Comparison of ENCODE assay signal across 8 mouse cellular contexts in genomic region chr14:34548391-34549001, GRCm38 (mm10). TPM values are rescaled to one million over a fixed set of nuclear protein-coding genes. Genes with fewer than 3 reads are reported as not detected.
DNase-seq lines count a peak whose midpoint lies in the region; ATAC-seq lines count a peak whose summit lies in the region.

No protein-coding gene starts in this region.

- no peaks in the 10 kb centered on the region for H3K36me3 ChIP-seq in embryonic facial prominence, embryonic 13.5 days
- H3K36me3 ChIP-seq in heart, embryonic 13.5 days = peaks cover 63% of the 10 kb centered on the region
- no peaks in the 10 kb centered on the region for H3K36me3 ChIP-seq in kidney, embryonic 15.5 days
- H3K36me3 ChIP-seq in liver, embryonic 13.5 days = no peaks in the 10 kb centered on the region

- H3K27me3 ChIP-seq in embryonic facial prominence, embryonic 13.5 days = 0 out of 2 replicates have a peak, but pooled peaks cover 6% of the 10 kb centered on the region
- no peaks in the 10 kb centered on the region; the same call in 1 of the 2 replicates for H3K27me3 ChIP-seq in heart, embryonic 13.5 days (replicated peaks)
- peaks cover 30% of the 10 kb centered on the region for H3K27me3 ChIP-seq in kidney, embryonic 15.5 days
- H3K27me3 ChIP-seq in liver, embryonic 13.5 days = peaks cover 64% of the 10 kb centered on the region

- DNase-seq in A20 (ENCODE audit: low read depth, low spot score) = peak; percentile 68
- DNase-seq in adrenal gland, postnatal 10 days = peak; percentile 77
- peak; percentile 3 for DNase-seq in liver, embryonic 13.5 days
- peak; percentile 77 for DNase-seq in neural tube, embryonic 10.5 days (ENCODE audit: extremely low spot score, low spot score)
- peak; percentile 57 for DNase-seq in urinary bladder, adult 2 months (ENCODE audit: low spot score)

- H3K4me2 ChIP-seq in embryonic facial prominence, embryonic 13.5 days = peak overlapping the region; percentile 84
- peak overlapping the region; percentile 87 for H3K4me2 ChIP-seq in heart, embryonic 13.5 days
- peak overlapping the region; percentile 89 for H3K4me2 ChIP-seq in kidney, embryonic 15.5 days
- H3K4me2 ChIP-seq in liver, embryonic 13.5 days = peak overlapping the region; percentile 90

- peak; percentile 75 for ATAC-seq in embryonic facial prominence, embryonic 13.5 days (ENCODE audit: insufficient number of reproducible peaks, insufficient read depth, low FRiP score, low TSS enrichment, low read depth)
- no peak for ATAC-seq in heart, embryonic 13.5 days (ENCODE audit: extremely low read depth, insufficient number of reproducible peaks, low FRiP score, low TSS enrichment)
- ATAC-seq in kidney, embryonic 15.5 days (replicated peaks; ENCODE audit: low FRiP score) = peak; percentile 66
- ATAC-seq in liver, embryonic 13.5 days (ENCODE audit: low read depth) = peak; percentile 10; the same call in 1 of the 2 replicates

- H3K27ac ChIP-seq in embryonic facial prominence, embryonic 13.5 days = peak overlapping the region; percentile 90
- peak overlapping the region; percentile 90 for H3K27ac ChIP-seq in heart, embryonic 13.5 days (replicated peaks)
- peak overlapping the region; percentile 76 for H3K27ac ChIP-seq in kidney, embryonic 15.5 days
- no peak overlapping the region for H3K27ac ChIP-seq in liver, embryonic 13.5 days

- peak overlapping the region; percentile 89 for H3K9ac ChIP-seq in embryonic facial prominence, embryonic 13.5 days
- peak overlapping the region; percentile 87 for H3K9ac ChIP-seq in heart, embryonic 13.5 days
- peak overlapping the region; percentile 75 for H3K9ac ChIP-seq in kidney, embryonic 15.5 days
- peak overlapping the region; percentile 71 for H3K9ac ChIP-seq in liver, embryonic 13.5 days

- 1% methylated on average over 27 of the region's 27 CpGs for whole genome bisulfite sequencing in embryonic facial prominence, embryonic 13.5 days
- 2% methylated on average over 27 of the region's 27 CpGs for WGBS in heart, embryonic 13.5 days
- under 1% methylated on average over 26 of the region's 27 CpGs for WGBS in kidney, embryonic 15.5 days
- WGBS in liver, embryonic 13.5 days (ENCODE audit: insufficient replicate concordance) = 2% methylated on average over 27 of the region's 27 CpGs

- no peaks in the 10 kb centered on the region for H3K4me1 ChIP-seq in embryonic facial prominence, embryonic 13.5 days
- H3K4me1 ChIP-seq in heart, embryonic 13.5 days = peaks cover 86% of the 10 kb centered on the region
- H3K4me1 ChIP-seq in kidney, embryonic 15.5 days = peaks cover 26% of the 10 kb centered on the region
- peaks cover 11% of the 10 kb centered on the region for H3K4me1 ChIP-seq in liver, embryonic 13.5 days (replicated peaks)

- no peaks in the 10 kb centered on the region for H3K9me3 ChIP-seq in embryonic facial prominence, embryonic 13.5 days
- H3K9me3 ChIP-seq in heart, embryonic 13.5 days = no peaks in the 10 kb centered on the region
- no peaks in the 10 kb centered on the region for H3K9me3 ChIP-seq in kidney, embryonic 15.5 days (replicated peaks)
- H3K9me3 ChIP-seq in liver, embryonic 13.5 days (replicated peaks) = no peaks in the 10 kb centered on the region

- H3K4me3 ChIP-seq in embryonic facial prominence, embryonic 13.5 days = peak overlapping the region; percentile 76
- peak overlapping the region; percentile 65 for H3K4me3 ChIP-seq in heart, embryonic 13.5 days
- H3K4me3 ChIP-seq in kidney, embryonic 15.5 days (replicated peaks) = peak overlapping the region; percentile 70
- peak overlapping the region; percentile 67 for H3K4me3 ChIP-seq in liver, embryonic 13.5 days (replicated peaks)

RNA-seq across cellular contexts. Expression of gene 9230112D13Rik, which starts 25.9 kb away (rescaled TPM):
- not detected for total RNA-seq in adrenal gland, postnatal 10 days (2021)
- not detected in 2 replicates for polyA plus RNA-seq in embryonic facial prominence, embryonic 13.5 days (2015; fragmentation: Nextera tagmentation; extraction: Ambion mirVana)
- not detected in 2 replicates for polyA plus RNA-seq in heart, embryonic 13.5 days (2015; fragmentation: Nextera tagmentation; extraction: Ambion mirVana)
- not detected in 2 replicates for polyA plus RNA-seq in kidney, embryonic 15.5 days (2015; fragmentation: Nextera tagmentation; extraction: Ambion mirVana)
- polyA plus RNA-seq in liver, embryonic 13.5 days (2015; fragmentation: Nextera tagmentation; extraction: Ambion mirVana) = not detected in 2 replicates
- 0.08 TPM in 1 of 2 replicates, not detected in the other for polyA plus RNA-seq in urinary bladder, adult 2 months (2012; rRNA removed)

RNA-seq across cellular contexts. Expression of gene Ldb3, which starts 40.0 kb away (rescaled TPM):
- 10 to 100 TPM; 26.5 to 94.8 TPM for total RNA-seq in adrenal gland, postnatal 10 days (2021)
- 0.76 and 1.5 TPM in 2 replicates for polyA plus RNA-seq in embryonic facial prominence, embryonic 13.5 days (2015; fragmentation: Nextera tagmentation; extraction: Ambion mirVana)
- polyA plus RNA-seq in heart, embryonic 13.5 days (2015; fragmentation: Nextera tagmentation; extraction: Ambion mirVana) = 226 and 249 TPM in 2 replicates
- polyA plus RNA-seq in kidney, embryonic 15.5 days (2015; fragmentation: Nextera tagmentation; extraction: Ambion mirVana) = 3.7 and 7.1 TPM in 2 replicates
- polyA plus RNA-seq in liver, embryonic 13.5 days (2015; fragmentation: Nextera tagmentation; extraction: Ambion mirVana) = 0.54 and 0.59 TPM in 2 replicates
- polyA plus RNA-seq in urinary bladder, adult 2 months (2012; rRNA removed) = 43.3 and 50.5 TPM in 2 replicates

RNA-seq across cellular contexts. Expression of gene Bmpr1a, which starts 45.4 kb away (rescaled TPM):
- total RNA-seq in adrenal gland, postnatal 10 days (2021) = 10 to 100 TPM; 50.2 to 55.3 TPM
- 58.1 and 64.9 TPM in 2 replicates for polyA plus RNA-seq in embryonic facial prominence, embryonic 13.5 days (2015; fragmentation: Nextera tagmentation; extraction: Ambion mirVana)
- polyA plus RNA-seq in heart, embryonic 13.5 days (2015; fragmentation: Nextera tagmentation; extraction: Ambion mirVana) = 37.1 and 37.4 TPM in 2 replicates
- polyA plus RNA-seq in kidney, embryonic 15.5 days (2015; fragmentation: Nextera tagmentation; extraction: Ambion mirVana) = 47.3 and 47.7 TPM in 2 replicates
- polyA plus RNA-seq in liver, embryonic 13.5 days (2015; fragmentation: Nextera tagmentation; extraction: Ambion mirVana) = 3.4 and 5.0 TPM in 2 replicates
- 47.7 and 56.2 TPM in 2 replicates for polyA plus RNA-seq in urinary bladder, adult 2 months (2012; rRNA removed)

RNA-seq across cellular contexts. Expression of gene Opn4, which starts 51.4 kb away (rescaled TPM):
- not detected for total RNA-seq in adrenal gland, postnatal 10 days (2021)
- not detected in 2 replicates for polyA plus RNA-seq in embryonic facial prominence, embryonic 13.5 days (2015; fragmentation: Nextera tagmentation; extraction: Ambion mirVana)
- 4.8 and 5.8 TPM in 2 replicates for polyA plus RNA-seq in heart, embryonic 13.5 days (2015; fragmentation: Nextera tagmentation; extraction: Ambion mirVana)
- 0.45 and 0.55 TPM in 2 replicates for polyA plus RNA-seq in kidney, embryonic 15.5 days (2015; fragmentation: Nextera tagmentation; extraction: Ambion mirVana)
- not detected in 2 replicates for polyA plus RNA-seq in liver, embryonic 13.5 days (2015; fragmentation: Nextera tagmentation; extraction: Ambion mirVana)
- not detected in 2 replicates for polyA plus RNA-seq in urinary bladder, adult 2 months (2012; rRNA removed)

Comparison
In these comparisons a context has a peak if more than half of its experiments do, and no peak if none do; other contexts are left out.
1. DNase-seq: peak in every context shown above with its lines; median percentile 77 in adrenal gland, postnatal 10 days; 77 in neural tube, embryonic 10.5 days; 68 in A20; 57 in urinary bladder, adult 2 months; 3 in liver, embryonic 13.5 days.